Mouse (Mus musculus) midbrain, embryonic 15.5 days (tissue): ENCODE measurements around the gene Olfm1. TPM values are rescaled to one million over a fixed set of nuclear protein-coding genes. Genes with fewer than 3 reads are reported as not detected.
A peak's percentile ranks its signal among the peaks of the same experiment; 100 is the strongest.

Experiments
- ATAC-seq: fragments of 200-750 bp; cut with Nextera tagmentation; replicated peaks from 2 replicates; pipeline ENCODE4 v1.8.0; 2017; ENCODE audit warnings: moderate TSS enrichment
- H3K27ac ChIP-seq: fragments of 300-500 bp; sonication (generic); 2 replicates; pipeline ENCODE4 v1.5.1; 2015; ENCODE audit warnings: mild to moderate bottlenecking, inconsistent platforms
- H3K27me3 ChIP-seq: fragments of 300-500 bp; sonication (generic); replicated peaks from 2 replicates; pipeline ENCODE4 v1.6.1; 2015; ENCODE audit warnings: inconsistent platforms
- H3K36me3 ChIP-seq: fragments of 300-500 bp; sonication (generic); replicated peaks from 2 replicates; pipeline ENCODE4 v1.6.1; 2015; ENCODE audit warnings: inconsistent platforms
- H3K4me1 ChIP-seq: fragments of 300-500 bp; sonication (generic); 2 replicates; pipeline ENCODE4 v1.6.1; 2015; ENCODE audit warnings: inconsistent platforms
- H3K4me2 ChIP-seq: fragments of 300-500 bp; sonication (generic); 2 replicates; pipeline ENCODE4 v1.6.1; 2015; ENCODE audit warnings: inconsistent platforms, mild to moderate bottlenecking, moderate library complexity
- H3K4me3 ChIP-seq: fragments of 300-500 bp; sonication (generic); 2 replicates; pipeline ENCODE4 v1.5.1; 2015; ENCODE audit warnings: mild to moderate bottlenecking, inconsistent platforms
- H3K9ac ChIP-seq: fragments of 300-500 bp; sonication (generic); 2 replicates; pipeline ENCODE4 v1.6.1; 2015; ENCODE audit warnings: mild to moderate bottlenecking, inconsistent platforms
- H3K9me3 ChIP-seq: fragments of 300-500 bp; sonication (generic); 2 replicates; pipeline ENCODE4 v1.6.1; 2016; ENCODE audit warnings: inconsistent platforms
- WGBS: fragments of 180-500 bp; shearing (Covaris S2); methylation state at CpG from one replicate; pipeline ENCODE4 v1.1.7; 2015; ENCODE audit warnings: mixed read lengths; 5-methylcytosine and 5-hydroxymethylcytosine counted together
- polyA plus RNA-seq: library from polyadenylated mRNA; unstranded; fragments of >200 nt; fragmentation: Nextera tagmentation; extraction: Ambion mirVana; gene quantifications from 2 replicates; pipeline ENCODE4 v1.2.1, GENCODE M21; 2015

The Olfm1 gene
- polyA plus RNA-seq, 1 experiment from 2014 or later: 322 TPM

DNA sequence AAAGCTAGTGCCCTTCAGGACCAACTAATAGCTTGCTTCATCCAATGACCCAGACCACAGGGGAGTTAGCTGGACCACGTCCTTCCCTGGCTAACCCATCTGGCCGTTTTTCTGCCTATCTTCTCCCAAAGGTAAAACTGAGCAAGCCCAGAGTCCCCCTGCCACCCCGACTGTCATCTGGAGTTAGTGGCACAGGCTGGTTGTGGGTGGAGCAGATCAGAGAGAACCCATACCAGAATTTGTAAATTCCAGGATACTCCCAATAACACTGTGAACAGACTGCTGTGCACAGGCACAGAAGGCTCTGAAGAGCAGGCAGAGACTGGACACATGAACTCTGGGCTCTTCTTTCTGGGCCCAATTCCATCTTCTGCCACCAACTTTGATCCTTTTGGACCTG, 82.6 kb downstream of the Olfm1 start:
- 68% methylated on average over 3 of the region's 3 CpGs for WGBS
- Histone ChIP-seq H3K4me1 (peaks cover 18% of the 10 kb centered on the region), H3K36me3 (no peaks in the 10 kb centered on the region), H3K27me3 (no peaks in the 10 kb centered on the region), H3K27ac (no peak overlapping the region), H3K9ac (no peak overlapping the region), H3K4me2 (no peak overlapping the region), H3K9me3 (no peaks in the 10 kb centered on the region), H3K4me3 (no peak overlapping the region)
- no peak for ATAC-seq

DNA sequence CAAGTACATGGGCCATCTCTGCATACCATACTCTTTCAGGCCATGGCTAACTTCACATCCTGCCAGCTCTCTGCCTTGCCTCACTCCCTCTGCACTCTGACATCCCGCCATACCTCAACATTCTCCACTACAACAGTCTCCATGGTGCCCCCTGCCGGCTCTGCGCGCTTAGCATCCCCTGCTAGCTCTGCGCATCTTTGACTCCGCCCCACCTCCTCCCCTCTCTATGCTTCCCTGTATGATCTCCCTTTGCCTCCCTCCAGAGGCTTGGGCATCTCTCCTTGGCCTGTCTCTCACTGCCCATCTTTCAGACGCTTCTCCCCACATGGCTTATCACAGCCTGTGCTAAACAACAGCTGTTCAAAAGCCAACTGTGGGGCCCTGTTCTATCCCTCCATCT, 85.4 kb downstream of the Olfm1 start:
- ATAC-seq: no peak
- no peak overlapping the region for H3K9ac ChIP-seq
- H3K4me2 ChIP-seq: no peak overlapping the region
- no peaks in the 10 kb centered on the region for H3K36me3 ChIP-seq
- no peaks in the 10 kb centered on the region for H3K27me3 ChIP-seq
- 9% methylated on average over 7 of the region's 7 CpGs for WGBS
- no peak overlapping the region for H3K4me3 ChIP-seq
- peaks cover 11% of the 10 kb centered on the region; the same call in 1 of the 2 replicates for H3K4me1 ChIP-seq
- no peak overlapping the region for H3K27ac ChIP-seq
- H3K9me3 ChIP-seq: no peaks in the 10 kb centered on the region

DNA sequence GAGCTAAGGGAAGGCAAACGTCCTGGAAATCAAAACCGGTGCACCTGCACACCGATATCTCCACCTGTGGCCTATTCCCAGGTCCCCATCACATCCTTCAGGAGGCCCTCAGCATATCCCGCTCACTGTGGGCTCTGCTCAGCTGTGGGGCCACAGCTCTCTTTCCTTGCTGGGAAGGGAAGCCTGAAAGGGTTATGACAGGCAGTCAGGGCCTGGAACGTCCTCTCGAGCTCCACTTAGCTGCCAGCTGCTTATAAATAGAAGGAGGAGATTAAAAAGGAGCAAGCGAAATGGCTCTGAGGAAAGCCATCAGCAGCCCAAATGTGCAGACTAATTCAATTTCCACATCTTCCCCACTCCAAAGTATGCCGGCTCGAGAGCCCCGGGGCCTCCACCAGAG, 86.1 kb downstream of the Olfm1 start:
- no peaks in the 10 kb centered on the region for H3K36me3 ChIP-seq
- no peak overlapping the region for H3K9ac ChIP-seq
- 65% methylated on average over 10 of the region's 10 CpGs for WGBS
- no peaks in the 10 kb centered on the region for H3K9me3 ChIP-seq
- no peak for ATAC-seq
- H3K4me3 ChIP-seq: no peak overlapping the region
- H3K4me1 ChIP-seq: peaks cover 11% of the 10 kb centered on the region; the same call in 1 of the 2 replicates
- no peak overlapping the region for H3K4me2 ChIP-seq
- peak overlapping the region; percentile 23 for H3K27ac ChIP-seq
- H3K27me3 ChIP-seq: no peaks in the 10 kb centered on the region

Other genes starting within 250 kb of the Olfm1 start
- gene Fcnb, start 108.1 kb upstream of the Olfm1 start, polyA plus RNA-seq: 0.43 TPM in 1 of 2 replicates, not detected in the other